Mouse (Mus musculus) testis, adult 2 months (tissue): ENCODE data around the gene Epha1.

Source experiments
- CTCF ChIP-seq: fragments of 200-500 bp; IDR thresholded peaks from 2 replicates; pipeline ENCODE4 v1.5.1; 2012; ENCODE audit warnings: low read depth, mild to moderate bottlenecking, inconsistent platforms, low read length, moderate library complexity; ENCODE audit not compliant: control insufficient read depth, insufficient read depth, insufficient replicate concordance
- POLR2A ChIP-seq: fragments of 200-500 bp; IDR thresholded peaks from 2 replicates; pipeline ENCODE4 v1.6.1; 2012; ENCODE audit warnings: low read depth, mild to moderate bottlenecking, inconsistent platforms, low read length, moderate library complexity; ENCODE audit not compliant: control insufficient read depth

DNA sequence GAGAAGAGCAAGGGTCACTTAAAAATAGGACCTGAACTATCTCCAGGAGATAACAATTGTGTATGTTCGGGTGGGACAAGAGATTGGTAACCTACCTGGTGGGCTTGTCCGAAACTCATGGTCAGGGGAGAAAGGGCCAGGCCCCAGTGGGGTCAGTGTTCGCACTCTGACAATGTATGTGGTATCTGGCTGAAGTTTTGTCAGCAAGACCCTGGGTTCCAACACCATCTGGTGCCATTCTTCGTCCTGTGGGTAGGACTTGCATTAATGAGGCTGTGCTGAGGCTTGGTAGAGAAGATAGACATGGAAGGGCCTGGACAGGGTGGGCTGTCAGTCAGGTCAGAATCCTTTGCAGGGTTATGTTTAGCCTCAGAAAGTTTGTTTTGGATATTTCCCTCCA is 9.0 kb downstream of the Epha1 start:
- TF ChIP-seq CTCF (no peak), POLR2A (no peak)
